Mouse (Mus musculus): ENCODE results near the gene Gipc3.

GRCm38 (mm10) chr10:81384605-81384982 lies 41.5 kb upstream of the Gipc3 start:
- TF ChIP-seq CTCF (IDR thresholded peaks at IDR 0.05; ENCODE audit: low read depth), result no peak
- TF ChIP-seq EP300 (IDR thresholded peaks at IDR 0.05; ENCODE audit: low read depth), result no peak

Measured in liver, embryonic 14.5 days (tissue).